ENCODE assay signal across 8 mouse cellular contexts in genomic region chr12:24651642-24652342, GRCm38 (mm10). TPM values are rescaled to one million over a fixed set of nuclear protein-coding genes. Genes with fewer than 3 reads are reported as not detected.
DNase-seq lines count a peak whose midpoint lies in the region; ATAC-seq and TF ChIP-seq lines count a peak whose summit lies in the region.

No protein-coding gene starts in this region.

- H3K9ac ChIP-seq in ES-Bruce4 (ENCODE audit: low read depth, poor library complexity, severe bottlenecking): peak overlapping the region; percentile 85
- H3K9ac ChIP-seq in forebrain, embryonic 13.5 days: peak overlapping the region; percentile 88
- peak overlapping the region; percentile 99 for H3K9ac ChIP-seq in neural tube, embryonic 15.5 days (replicated peaks)

- TF ChIP-seq EP300 in ES-Bruce4 (IDR thresholded peaks at IDR 0.05; ENCODE audit: insufficient read depth, low read depth, low read length): peak; percentile 37; the same call in 1 of the 2 replicates

- peak; percentile 55 for ATAC-seq in cerebellum, adult (ENCODE audit: insufficient number of reproducible peaks, low FRiP score, low TSS enrichment)
- peak; percentile 83 for ATAC-seq in forebrain, embryonic 13.5 days
- peak; percentile 86 for ATAC-seq in neural tube, embryonic 15.5 days (ENCODE audit: low FRiP score)

- TF ChIP-seq POLR2A in ES-Bruce4 (IDR thresholded peaks at IDR 0.05; ENCODE audit: insufficient read depth, low read length): no peak

- 1% methylated on average over 34 of the region's 36 CpGs for WGBS in forebrain, embryonic 13.5 days
- 1% methylated on average over 36 of the region's 36 CpGs for WGBS in neural tube, embryonic 15.5 days

- no peaks in the 10 kb centered on the region for H3K27me3 ChIP-seq in ES-Bruce4 (ENCODE audit: control insufficient read depth, insufficient read depth, low read length, poor library complexity, severe bottlenecking)
- no peaks in the 10 kb centered on the region for H3K27me3 ChIP-seq in forebrain, embryonic 13.5 days
- no peaks in the 10 kb centered on the region for H3K27me3 ChIP-seq in neural tube, embryonic 15.5 days (replicated peaks)

- H3K9me3 ChIP-seq in ES-Bruce4 (replicated peaks; ENCODE audit: control insufficient read depth, insufficient read depth, low read length, poor library complexity, severe bottlenecking): no peaks in the 10 kb centered on the region
- no peaks in the 10 kb centered on the region for H3K9me3 ChIP-seq in forebrain, embryonic 13.5 days (replicated peaks)
- no peaks in the 10 kb centered on the region for H3K9me3 ChIP-seq in neural tube, embryonic 15.5 days (replicated peaks)

- intact Hi-C loops in heart, postnatal 14 days (cut with DNase I): no loop called here

- peak overlapping the region; percentile 75 for H3K4me2 ChIP-seq in forebrain, embryonic 13.5 days
- peak overlapping the region; percentile 78 for H3K4me2 ChIP-seq in neural tube, embryonic 15.5 days

- peaks cover 3% of the 10 kb centered on the region for H3K4me1 ChIP-seq in ES-Bruce4 (ENCODE audit: control insufficient read depth, insufficient read depth, low read length)
- H3K4me1 ChIP-seq in forebrain, embryonic 13.5 days: peaks cover 31% of the 10 kb centered on the region
- peaks cover 53% of the 10 kb centered on the region for H3K4me1 ChIP-seq in neural tube, embryonic 15.5 days

- H3K4me3 ChIP-seq in ES-Bruce4 (ENCODE audit: low read depth, low read length): peak overlapping the region; percentile 90
- H3K4me3 ChIP-seq in forebrain, embryonic 13.5 days: peak overlapping the region; percentile 88
- H3K4me3 ChIP-seq in neural tube, embryonic 15.5 days (replicated peaks): peak overlapping the region; percentile 86

- DNase-seq in heart, postnatal 14 days: peak; percentile 97 to 99
- DNase-seq in layer of hippocampus, adult 11-12 months (ENCODE audit: low spot score): peak; percentile 96
- DNase-seq in lung, adult 18-20 months: peak; percentile 98 to 99
- peak; percentile 96 for DNase-seq in testis, postnatal 14 days (ENCODE audit: low spot score)

- peaks cover 20% of the 10 kb centered on the region for H3K36me3 ChIP-seq in ES-Bruce4 (ENCODE audit: control insufficient read depth, insufficient read depth, low read length, poor library complexity, severe bottlenecking)
- H3K36me3 ChIP-seq in forebrain, embryonic 13.5 days (ENCODE audit: poor library complexity, severe bottlenecking): peaks cover 34% of the 10 kb centered on the region
- peaks cover 22% of the 10 kb centered on the region for H3K36me3 ChIP-seq in neural tube, embryonic 15.5 days

- no peak for TF ChIP-seq CTCF in ES-Bruce4 (IDR thresholded peaks at IDR 0.05; ENCODE audit: low read depth, low read length)

- peak overlapping the region; percentile 52 for H3K27ac ChIP-seq in ES-Bruce4 (ENCODE audit: insufficient read depth, low read length)
- peak overlapping the region; percentile 91 for H3K27ac ChIP-seq in forebrain, embryonic 13.5 days
- peak overlapping the region; percentile 94 for H3K27ac ChIP-seq in neural tube, embryonic 15.5 days (replicated peaks)

RNA-seq across cellular contexts. Expression of gene Klf11, which starts 0.7 kb away (rescaled TPM):
- 20.2 and 23.8 TPM in 2 replicates for polyA plus RNA-seq in ES-Bruce4 (2011; ENCODE audit: insufficient read depth, insufficient read length, low read depth, missing spikeins)
- 11.2 and 13.1 TPM in 2 replicates for polyA plus RNA-seq in forebrain, embryonic 13.5 days (2015; fragmentation: Nextera tagmentation; extraction: Ambion mirVana)
- 10 to 100 TPM; 17.5 to 19.5 TPM for total RNA-seq in heart, postnatal 14 days (2021)
- polyA plus RNA-seq in neural tube, embryonic 15.5 days (2015; fragmentation: Nextera tagmentation; extraction: Ambion mirVana): 11.3 and 11.4 TPM in 2 replicates

RNA-seq across cellular contexts. Expression of gene Cys1, which starts 29.8 kb away (rescaled TPM):
- polyA plus RNA-seq in ES-Bruce4 (2011; ENCODE audit: insufficient read depth, insufficient read length, low read depth, missing spikeins): not detected in 2 replicates
- 0.45 and 0.58 TPM in 2 replicates for polyA plus RNA-seq in forebrain, embryonic 13.5 days (2015; fragmentation: Nextera tagmentation; extraction: Ambion mirVana)
- total RNA-seq in heart, postnatal 14 days (2021): 1 to 10 TPM; 5.5 to 6.0 TPM
- 1.4 and 2.1 TPM in 2 replicates for polyA plus RNA-seq in neural tube, embryonic 15.5 days (2015; fragmentation: Nextera tagmentation; extraction: Ambion mirVana)

RNA-seq across cellular contexts. Expression of gene Rrm2, which starts 56.2 kb away (rescaled TPM):
- 297 and 319 TPM in 2 replicates for polyA plus RNA-seq in ES-Bruce4 (2011; ENCODE audit: insufficient read depth, insufficient read length, low read depth, missing spikeins)
- 405 and 421 TPM in 2 replicates for polyA plus RNA-seq in forebrain, embryonic 13.5 days (2015; fragmentation: Nextera tagmentation; extraction: Ambion mirVana)
- 10 to 100 TPM in 1 of 2 experiments, 1 to 10 TPM in 1; 9.2 to 20.7 TPM for total RNA-seq in heart, postnatal 14 days (2021)
- 42.1 and 74.2 TPM in 2 replicates for polyA plus RNA-seq in neural tube, embryonic 15.5 days (2015; fragmentation: Nextera tagmentation; extraction: Ambion mirVana)

Comparison
In these comparisons a context has a peak if more than half of its experiments do, and no peak if none do; other contexts are left out.
1. Peak in every context shown above with its lines: DNase-seq, ATAC-seq, H3K4me3 ChIP-seq and H3K27ac ChIP-seq.